23 mouse cellular contexts compared by ENCODE assay signal in the genomic region with DNA sequence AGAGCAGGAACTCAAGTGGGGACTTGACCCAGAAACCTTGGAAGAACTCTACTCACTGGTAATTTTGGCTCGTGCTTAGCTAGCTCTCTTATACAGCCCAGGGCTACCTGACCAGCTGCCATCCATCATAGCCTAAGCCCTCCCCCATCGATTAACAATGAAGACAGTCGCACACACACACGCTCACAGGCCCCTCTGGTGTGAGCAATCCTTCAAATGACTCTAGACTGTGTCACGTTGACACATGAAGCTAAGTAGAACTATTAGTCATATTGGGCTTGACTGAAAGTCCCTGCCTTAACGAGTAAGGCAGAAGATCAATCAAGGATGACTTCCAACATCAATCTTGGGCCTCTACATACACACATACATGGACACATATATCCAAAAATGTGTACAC. TPM values are rescaled to one million over a fixed set of nuclear protein-coding genes. Genes with fewer than 3 reads are reported as not detected.
A peak's percentile ranks its signal among the peaks of the same experiment; 100 is the strongest.
DNase-seq lines count a peak whose midpoint lies in the region; ATAC-seq lines count a peak whose summit lies in the region.
"Had no signal": no experiment of that assay in that cellular context is flagged by ENCODE, and none has a peak within 500 bp of the region (broad histone marks: within the 10 kb centered on the region; RNA-seq: fewer than 3 reads in every experiment).

No protein-coding gene starts in this region.

- no peak overlapping the region for H3K4me3 ChIP-seq in hindbrain, embryonic 13.5 days
- no peak overlapping the region for H3K4me3 ChIP-seq in hindbrain, embryonic 12.5 days
- H3K4me3 ChIP-seq in hindbrain, embryonic 16.5 days (ENCODE audit: low read length), result no peak overlapping the region
- H3K4me3 ChIP-seq in hindbrain, embryonic 10.5 days, result no peak overlapping the region
- H3K4me3 ChIP-seq: embryonic facial prominence, embryonic 13.5 days; embryonic facial prominence, embryonic 15.5 days; erythroblast, embryonic 14.5 days; forebrain, embryonic 10.5 days; forebrain, embryonic 12.5 days had no signal

- no peaks in the 10 kb centered on the region for H3K4me1 ChIP-seq in hindbrain, embryonic 13.5 days (replicated peaks)
- H3K4me1 ChIP-seq in hindbrain, embryonic 12.5 days, result no peaks in the 10 kb centered on the region
- no peaks in the 10 kb centered on the region for H3K4me1 ChIP-seq in hindbrain, embryonic 16.5 days (ENCODE audit: control insufficient read depth, insufficient read depth, low read depth, low read length)
- no peaks in the 10 kb centered on the region for H3K4me1 ChIP-seq in hindbrain, embryonic 10.5 days (replicated peaks)
- H3K4me1 ChIP-seq: embryonic facial prominence, embryonic 13.5 days; embryonic facial prominence, embryonic 15.5 days; forebrain, embryonic 10.5 days; forebrain, embryonic 12.5 days had no signal

- no peak overlapping the region for H3K27ac ChIP-seq in hindbrain, embryonic 13.5 days
- no peak overlapping the region for H3K27ac ChIP-seq in hindbrain, embryonic 12.5 days
- H3K27ac ChIP-seq in hindbrain, embryonic 16.5 days (ENCODE audit: low read depth, low read length), result no peak overlapping the region
- H3K27ac ChIP-seq in hindbrain, embryonic 10.5 days, result no peak overlapping the region
- H3K27ac ChIP-seq: embryonic facial prominence, embryonic 13.5 days; embryonic facial prominence, embryonic 15.5 days; forebrain, embryonic 10.5 days; forebrain, embryonic 12.5 days had no signal

- peaks cover 6% of the 10 kb centered on the region; the same call in 1 of the 2 replicates for H3K9me3 ChIP-seq in hindbrain, embryonic 13.5 days
- H3K9me3 ChIP-seq in hindbrain, embryonic 12.5 days (replicated peaks), result 0 out of 2 replicates have a peak, but pooled peaks cover 5% of the 10 kb centered on the region
- H3K9me3 ChIP-seq in hindbrain, embryonic 16.5 days (ENCODE audit: control insufficient read depth, low read length), result peaks cover 7% of the 10 kb centered on the region
- H3K9me3 ChIP-seq in hindbrain, embryonic 10.5 days, result peaks cover 7% of the 10 kb centered on the region; the same call in 1 of the 2 replicates
- H3K9me3 ChIP-seq: embryonic facial prominence, embryonic 15.5 days; forebrain, embryonic 10.5 days; G1E had no signal

- no peaks in the 10 kb centered on the region for H3K36me3 ChIP-seq in hindbrain, embryonic 13.5 days
- H3K36me3 ChIP-seq in hindbrain, embryonic 12.5 days, result no peaks in the 10 kb centered on the region
- H3K36me3 ChIP-seq in hindbrain, embryonic 16.5 days (ENCODE audit: control insufficient read depth, insufficient read depth, low read length), result no peaks in the 10 kb centered on the region
- H3K36me3 ChIP-seq in hindbrain, embryonic 10.5 days, result no peaks in the 10 kb centered on the region
- H3K36me3 ChIP-seq: embryonic facial prominence, embryonic 13.5 days; embryonic facial prominence, embryonic 15.5 days; forebrain, embryonic 10.5 days; forebrain, embryonic 12.5 days; G1E had no signal

- no peak overlapping the region for H3K4me2 ChIP-seq in hindbrain, embryonic 13.5 days
- H3K4me2 ChIP-seq in hindbrain, embryonic 12.5 days (replicated peaks), result no peak overlapping the region
- no peak overlapping the region for H3K4me2 ChIP-seq in hindbrain, embryonic 16.5 days (ENCODE audit: low read length)
- H3K4me2 ChIP-seq: embryonic facial prominence, embryonic 13.5 days; embryonic facial prominence, embryonic 15.5 days; forebrain, embryonic 12.5 days had no signal

- no peak for DNase-seq in hindbrain, embryonic 10.5 days (ENCODE audit: low spot score)
- DNase-seq: adrenal gland, postnatal 10 days; adrenal gland, postnatal 25 days; cerebellum, adult 11 months; cerebellum, adult 18-20 months; cerebellum, adult 8-10 months; cerebellum, adult 9-11 months; cerebellum, postnatal 14 days; cerebellum, postnatal 36 days; embryo, embryonic 11 days had no signal

- H3K27me3 ChIP-seq in hindbrain, embryonic 13.5 days, result no peaks in the 10 kb centered on the region
- H3K27me3 ChIP-seq in hindbrain, embryonic 12.5 days, result no peaks in the 10 kb centered on the region
- H3K27me3 ChIP-seq in hindbrain, embryonic 16.5 days (replicated peaks; ENCODE audit: control insufficient read depth, insufficient read depth, low read length), result no peaks in the 10 kb centered on the region
- no peaks in the 10 kb centered on the region for H3K27me3 ChIP-seq in hindbrain, embryonic 10.5 days (ENCODE audit: insufficient read depth, poor library complexity, severe bottlenecking)
- H3K27me3 ChIP-seq: embryonic facial prominence, embryonic 13.5 days; embryonic facial prominence, embryonic 15.5 days; forebrain, embryonic 12.5 days; Patski had no signal

- 77% methylated on average over 6 of the region's 6 CpGs for WGBS in hindbrain, embryonic 13.5 days
- WGBS in hindbrain, embryonic 12.5 days, result 79% methylated on average over 6 of the region's 6 CpGs
- 75% methylated on average over 6 of the region's 6 CpGs for WGBS in hindbrain, embryonic 16.5 days
- 87% methylated on average over 6 of the region's 6 CpGs for WGBS in hindbrain, embryonic 10.5 days

- ATAC-seq in hindbrain, embryonic 13.5 days (ENCODE audit: low FRiP score), result 0 out of 2 replicates have a peak, but pooled peaks have one; percentile 65
- ATAC-seq in hindbrain, embryonic 12.5 days (ENCODE audit: low FRiP score), result no peak; the same call in 1 of the 2 replicates
- peak; percentile 50; the same call in 1 of the 2 replicates for ATAC-seq in hindbrain, embryonic 16.5 days
- no peak for ATAC-seq in activated CD4-positive, CD25-positive, alpha-beta regulatory T cell, adult 4 months
- ATAC-seq: forebrain, embryonic 14.5 days; forebrain, embryonic 16.5 days; Patski had no signal

- H3K9ac ChIP-seq in hindbrain, embryonic 13.5 days, result no peak overlapping the region
- no peak overlapping the region for H3K9ac ChIP-seq in hindbrain, embryonic 12.5 days
- H3K9ac ChIP-seq in hindbrain, embryonic 16.5 days (ENCODE audit: low read depth, low read length), result no peak overlapping the region
- H3K9ac ChIP-seq: embryonic facial prominence, embryonic 13.5 days; embryonic facial prominence, embryonic 15.5 days; forebrain, embryonic 12.5 days had no signal

RNA-seq across cellular contexts. Expression of a gene that starts 40.1 kb away (rescaled TPM):
- 1.2 and 1.8 TPM in 2 replicates for polyA plus RNA-seq in hindbrain, embryonic 13.5 days (2015; fragmentation: Nextera tagmentation; extraction: Ambion mirVana)
- polyA plus RNA-seq in hindbrain, embryonic 12.5 days (2016; fragmentation: Nextera tagmentation; extraction: Ambion mirVana), result 2.8 and 3.8 TPM in 2 replicates
- 3.7 and 4.3 TPM in 2 replicates for polyA plus RNA-seq in hindbrain, embryonic 16.5 days (2015; fragmentation: Nextera tagmentation; extraction: Ambion mirVana)
- polyA plus RNA-seq in hindbrain, embryonic 10.5 days (2016; fragmentation: Nextera tagmentation; extraction: Ambion mirVana), result 2.8 and 3.1 TPM in 2 replicates
- polyA plus RNA-seq in activated CD4-positive, CD25-positive, alpha-beta regulatory T cell, adult 4 months (2017; shearing (Covaris generic)), result not detected
- polyA plus RNA-seq: erythroblast, embryonic 14.5 days; G1E had no signal

RNA-seq across cellular contexts. Expression of a gene that starts 41.0 kb away (rescaled TPM):
- 11.2 and 11.9 TPM in 2 replicates for polyA plus RNA-seq in hindbrain, embryonic 13.5 days (2015; fragmentation: Nextera tagmentation; extraction: Ambion mirVana)
- polyA plus RNA-seq in hindbrain, embryonic 12.5 days (2016; fragmentation: Nextera tagmentation; extraction: Ambion mirVana), result 8.8 and 9.0 TPM in 2 replicates
- polyA plus RNA-seq in hindbrain, embryonic 16.5 days (2015; fragmentation: Nextera tagmentation; extraction: Ambion mirVana), result 13.8 and 14.1 TPM in 2 replicates
- 6.8 and 8.5 TPM in 2 replicates for polyA plus RNA-seq in hindbrain, embryonic 10.5 days (2016; fragmentation: Nextera tagmentation; extraction: Ambion mirVana)
- polyA plus RNA-seq in activated CD4-positive, CD25-positive, alpha-beta regulatory T cell, adult 4 months (2017; shearing (Covaris generic)), result 1 to 10 TPM; 6.4 to 7.7 TPM
- polyA plus RNA-seq: erythroblast, embryonic 14.5 days had no signal

Comparison
In these comparisons a context has a peak if more than half of its experiments do, and no peak if none do; other contexts are left out.
1. ATAC-seq: peak in hindbrain, embryonic 13.5 days (single experiment) and hindbrain, embryonic 16.5 days (single experiment); none in hindbrain, embryonic 12.5 days (single experiment) and activated CD4-positive, CD25-positive, alpha-beta regulatory T cell, adult 4 months (single experiment).